Mouse (Mus musculus) liver, embryonic 12.5 days (tissue): ENCODE measurements around the gene Xylt1. TPM values are rescaled to one million over a fixed set of nuclear protein-coding genes. Genes with fewer than 3 reads are reported as not detected.

Experiments used
- ATAC-seq: fragments of 200-750 bp; cut with Nextera tagmentation; 2 replicates; pipeline ENCODE4 v1.8.0; 2017; ENCODE audit warnings: moderate number of reproducible peaks, mild to moderate bottlenecking, moderate library complexity
- H3K27ac ChIP-seq: fragments of 300-500 bp; sonication (generic); 2 replicates; pipeline ENCODE4 v1.5.1; 2016; ENCODE audit warnings: mild to moderate bottlenecking
- H3K27me3 ChIP-seq: fragments of 300-500 bp; sonication (generic); replicated peaks from 2 replicates; pipeline ENCODE4 v1.6.1; 2016; ENCODE audit warnings: mild to moderate bottlenecking, moderate library complexity
- H3K36me3 ChIP-seq: fragments of 300-500 bp; sonication (generic); 2 replicates; pipeline ENCODE4 v1.6.1; 2016; ENCODE audit warnings: mild to moderate bottlenecking, moderate library complexity
- H3K4me1 ChIP-seq: fragments of 300-500 bp; sonication (generic); 2 replicates; pipeline ENCODE4 v1.6.1; 2016
- H3K4me2 ChIP-seq: fragments of 300-500 bp; sonication (generic); 2 replicates; pipeline ENCODE4 v1.6.1; 2016; ENCODE audit warnings: mild to moderate bottlenecking, moderate library complexity
- H3K4me3 ChIP-seq: fragments of 300-500 bp; sonication (generic); 2 replicates; pipeline ENCODE4 v1.5.1; 2016; ENCODE audit warnings: mild to moderate bottlenecking, moderate library complexity
- H3K9ac ChIP-seq: fragments of 300-500 bp; sonication (generic); 2 replicates; pipeline ENCODE4 v1.6.1; 2016; ENCODE audit warnings: mild to moderate bottlenecking, moderate library complexity
- H3K9me3 ChIP-seq: fragments of 300-500 bp; sonication (generic); replicated peaks from 2 replicates; pipeline ENCODE4 v1.6.1; 2016; ENCODE audit warnings: mild to moderate bottlenecking, moderate library complexity
- WGBS: fragments of 180-500 bp; shearing (Covaris S2); methylation state at CpG from one replicate; pipeline ENCODE4 v1.1.7; 2016; ENCODE audit not compliant: insufficient replicate concordance; 5-methylcytosine and 5-hydroxymethylcytosine counted together
- polyA plus RNA-seq: library from polyadenylated mRNA; unstranded; fragments of >200 nt; fragmentation: Nextera tagmentation; extraction: Ambion mirVana; gene quantifications from 2 replicates; pipeline ENCODE4 v1.2.1, GENCODE M21; 2016

Xylt1 gene
- polyA plus RNA-seq, 1 experiment from 2014 or later = 0.58 TPM

DNA sequence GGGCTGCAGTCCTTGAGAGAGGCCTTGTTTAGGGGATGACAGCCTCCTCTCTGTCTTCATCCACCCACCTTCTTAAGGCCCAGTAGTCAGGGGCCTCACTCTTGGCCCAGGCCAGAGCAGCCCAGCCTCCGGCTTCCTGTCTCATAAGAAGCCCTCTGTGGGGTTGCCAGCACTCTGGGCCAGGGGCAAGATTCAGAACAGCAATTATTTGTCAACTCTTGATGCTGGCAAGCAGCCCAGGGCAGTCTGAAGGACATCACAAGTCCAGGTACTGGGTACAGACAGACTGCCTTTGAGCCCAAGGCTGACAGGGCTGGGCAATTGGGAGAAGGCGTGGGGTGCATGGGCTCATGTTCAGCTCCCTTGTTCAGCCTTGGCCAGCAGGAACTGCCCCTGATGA lies 129.3 kb downstream of the Xylt1 start:
- ATAC-seq = no peak

DNA sequence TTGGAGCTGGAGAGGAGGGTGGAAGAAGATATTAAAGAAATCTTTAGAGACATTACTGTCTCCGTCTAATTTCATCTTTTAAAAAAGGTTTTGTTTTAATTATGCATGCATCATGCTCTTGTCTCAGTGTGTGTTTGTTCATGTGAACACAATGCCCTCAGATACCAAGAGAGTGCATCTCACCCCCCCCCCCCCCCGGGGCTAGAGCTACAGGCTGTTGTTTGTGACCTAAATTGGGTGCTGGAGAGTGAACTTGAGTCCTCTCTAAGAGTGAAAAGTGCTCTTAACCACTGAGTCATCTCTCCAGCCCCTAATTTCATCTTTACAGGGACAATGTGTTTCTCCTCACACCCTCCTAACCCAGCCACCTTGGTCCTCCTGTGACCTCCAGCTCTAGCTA lies 131.5 kb downstream of the Xylt1 start:
- H3K36me3 ChIP-seq = no peaks in the 10 kb centered on the region
- H3K27me3 ChIP-seq = no peaks in the 10 kb centered on the region
- WGBS = 60% methylated on average over 2 of the region's 2 CpGs
- H3K27ac ChIP-seq = no peak overlapping the region
- no peak overlapping the region for H3K9ac ChIP-seq
- H3K4me2 ChIP-seq = no peak overlapping the region
- no peak for ATAC-seq
- no peak overlapping the region for H3K4me3 ChIP-seq
- H3K9me3 ChIP-seq = no peaks in the 10 kb centered on the region
- no peaks in the 10 kb centered on the region for H3K4me1 ChIP-seq

More for the DNA sequence above, 129.3 kb downstream of the Xylt1 start:
- no peaks in the 10 kb centered on the region for H3K36me3 ChIP-seq
- WGBS = 73% methylated on average over 2 of the region's 2 CpGs
- no peak overlapping the region for H3K27ac ChIP-seq
- no peaks in the 10 kb centered on the region for H3K9me3 ChIP-seq
- H3K9ac ChIP-seq = no peak overlapping the region
- no peak overlapping the region for H3K4me2 ChIP-seq
- no peaks in the 10 kb centered on the region for H3K27me3 ChIP-seq
- no peaks in the 10 kb centered on the region for H3K4me1 ChIP-seq
- no peak overlapping the region for H3K4me3 ChIP-seq

DNA sequence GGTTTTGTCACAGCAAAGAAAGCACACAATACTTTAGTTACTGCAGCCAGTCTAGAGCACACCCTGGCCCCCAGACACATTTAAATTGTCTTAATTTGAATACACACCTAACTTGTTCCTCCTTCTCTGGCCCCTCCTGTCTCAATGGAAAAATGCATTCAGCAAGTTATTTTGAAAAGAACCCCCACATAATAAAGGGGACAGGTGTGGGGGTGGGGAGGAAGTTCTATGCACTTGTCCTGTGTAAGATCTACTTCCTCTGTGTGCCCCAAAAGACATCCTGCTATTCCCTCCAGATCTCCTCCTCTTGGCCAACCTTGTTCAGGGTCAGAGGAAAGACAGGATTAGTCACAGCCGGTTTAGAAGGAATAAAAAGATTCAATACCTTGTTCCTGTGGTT lies 135.0 kb downstream of the Xylt1 start:
- no peak overlapping the region for H3K9ac ChIP-seq
- no peaks in the 10 kb centered on the region for H3K4me1 ChIP-seq
- no peak for ATAC-seq
- WGBS = 45% methylated on average over 1 of the region's 1 CpGs
- H3K4me2 ChIP-seq = no peak overlapping the region
- H3K27me3 ChIP-seq = no peaks in the 10 kb centered on the region
- H3K36me3 ChIP-seq = no peaks in the 10 kb centered on the region
- no peak overlapping the region for H3K27ac ChIP-seq
- H3K4me3 ChIP-seq = no peak overlapping the region
- no peaks in the 10 kb centered on the region for H3K9me3 ChIP-seq

DNA sequence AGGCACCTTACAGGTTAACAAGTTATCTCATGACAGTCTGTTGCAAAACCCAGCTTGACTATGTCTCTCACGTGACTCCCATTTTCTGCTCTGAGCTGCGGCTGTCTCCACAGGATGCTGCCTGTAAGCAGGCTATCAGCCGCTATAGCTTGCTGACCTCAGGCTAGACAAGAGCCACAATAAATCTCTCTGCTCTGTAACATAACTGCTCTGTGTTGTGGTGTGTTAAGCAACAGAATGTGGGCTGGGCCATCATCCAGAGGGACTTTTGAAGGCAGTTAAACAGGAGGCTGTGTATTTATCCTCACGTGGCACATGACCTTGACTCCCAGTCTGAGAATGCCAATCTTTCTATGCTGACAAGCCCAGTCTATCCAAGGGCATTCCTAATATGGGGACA lies 136.1 kb downstream of the Xylt1 start:
- no peak overlapping the region for H3K4me2 ChIP-seq
- no peaks in the 10 kb centered on the region for H3K9me3 ChIP-seq
- no peaks in the 10 kb centered on the region for H3K4me1 ChIP-seq
- ATAC-seq = no peak
- H3K9ac ChIP-seq = no peak overlapping the region
- no peaks in the 10 kb centered on the region for H3K36me3 ChIP-seq
- no peak overlapping the region for H3K4me3 ChIP-seq
- no peaks in the 10 kb centered on the region for H3K27me3 ChIP-seq
- 50% methylated on average over 4 of the region's 4 CpGs for WGBS
- H3K27ac ChIP-seq = no peak overlapping the region

DNA sequence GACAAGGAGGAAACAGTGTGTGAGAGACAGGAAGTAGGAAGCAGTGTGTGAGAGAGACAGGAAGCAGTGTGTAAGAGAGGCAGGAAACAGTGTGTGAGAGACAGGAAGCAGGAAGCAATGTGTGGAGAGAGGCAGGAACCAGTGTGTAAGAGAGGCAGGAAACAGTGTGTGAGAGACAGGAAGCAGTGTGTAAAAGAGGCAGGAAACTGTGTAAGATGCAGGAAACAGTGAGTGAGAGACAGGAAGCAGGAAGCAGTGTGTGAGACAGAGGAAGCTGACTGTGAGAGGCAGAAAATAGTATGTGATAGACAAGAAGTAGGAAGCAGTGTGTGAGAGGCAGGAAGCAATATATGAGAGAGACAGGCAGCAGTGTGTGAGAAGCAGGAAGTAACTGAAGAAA lies 140.6 kb downstream of the Xylt1 start:
- Histone ChIP-seq H3K9me3 (no peaks in the 10 kb centered on the region), H3K9ac (no peak overlapping the region), H3K36me3 (no peaks in the 10 kb centered on the region), H3K4me3 (no peak overlapping the region), H3K27me3 (no peaks in the 10 kb centered on the region), H3K4me2 (no peak overlapping the region), H3K4me1 (no peaks in the 10 kb centered on the region), H3K27ac (no peak overlapping the region)
- no peak for ATAC-seq

DNA sequence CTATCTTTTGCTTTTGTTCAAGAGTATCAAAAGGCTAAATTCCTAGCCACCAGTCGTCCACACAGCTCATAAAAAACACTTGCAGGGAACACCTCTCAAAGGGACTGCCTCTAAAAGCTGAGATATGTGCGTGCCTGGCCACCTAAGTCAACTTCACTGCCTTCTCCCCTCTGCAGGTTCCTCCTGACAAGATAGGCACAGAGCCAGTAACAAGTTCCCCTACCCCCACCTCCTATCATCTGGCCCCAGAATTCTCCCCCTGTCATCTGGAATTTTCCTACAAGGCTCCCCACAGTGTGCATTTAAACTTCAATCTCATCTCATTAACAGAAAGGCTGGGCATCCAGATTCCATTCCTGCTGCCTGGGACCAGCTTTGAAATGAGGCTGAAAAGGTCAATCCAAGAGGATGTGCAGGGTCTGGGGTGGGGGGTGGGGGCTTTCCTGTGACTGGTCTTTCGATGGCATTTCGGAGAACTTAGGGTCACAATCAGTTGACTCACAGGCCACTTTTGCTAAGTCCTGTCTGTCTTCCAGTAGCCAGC lies 141.4 kb downstream of the Xylt1 start:
- no peak overlapping the region for H3K4me3 ChIP-seq
- no peak overlapping the region for H3K9ac ChIP-seq
- H3K9me3 ChIP-seq = no peaks in the 10 kb centered on the region
- H3K4me1 ChIP-seq = no peaks in the 10 kb centered on the region
- 49% methylated on average over 4 of the region's 4 CpGs for WGBS
- H3K4me2 ChIP-seq = no peak overlapping the region
- H3K27me3 ChIP-seq = no peaks in the 10 kb centered on the region
- H3K36me3 ChIP-seq = no peaks in the 10 kb centered on the region
- no peak overlapping the region for H3K27ac ChIP-seq
- no peak for ATAC-seq

DNA sequence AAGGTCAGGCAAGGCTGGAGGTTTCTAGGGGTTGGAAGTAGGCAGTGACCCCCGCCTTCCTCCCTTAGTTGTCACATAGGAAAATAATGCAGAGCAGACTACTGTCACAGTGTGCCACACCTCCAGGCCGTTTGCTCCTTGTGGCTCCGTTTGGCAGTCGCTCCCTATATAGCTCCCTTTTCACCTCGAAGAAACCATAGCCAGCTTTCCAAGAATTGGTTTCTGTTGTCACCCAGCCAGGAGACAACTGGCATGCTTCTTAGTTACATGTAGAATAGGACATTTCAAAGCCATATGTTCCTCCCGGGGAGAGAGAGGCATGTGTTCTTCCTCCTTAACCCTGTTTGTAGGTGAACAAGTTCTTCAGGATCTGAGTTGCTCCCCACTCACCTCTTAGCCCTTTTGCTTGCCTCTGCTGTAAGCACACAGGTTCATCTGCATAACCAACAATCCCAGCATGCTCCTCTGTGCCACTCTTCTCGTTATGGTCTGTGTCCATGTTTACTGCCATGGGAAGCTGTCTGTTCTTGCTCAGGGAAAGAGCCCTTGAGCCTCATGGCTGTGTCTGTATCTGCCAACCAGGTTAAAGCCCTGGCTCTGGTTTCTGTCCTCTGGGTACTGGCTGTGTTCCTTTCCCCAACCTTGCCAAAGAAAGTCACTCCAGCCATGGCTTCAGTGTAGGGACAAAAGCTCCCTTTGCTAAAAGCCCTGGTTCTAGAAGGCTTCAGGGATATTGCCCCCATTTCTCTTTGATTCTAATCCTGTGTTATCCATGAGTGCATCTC lies 143.8 kb downstream of the Xylt1 start:
- Histone ChIP-seq H3K4me2 (no peak overlapping the region), H3K27ac (no peak overlapping the region), H3K9ac (no peak overlapping the region), H3K4me1 (no peaks in the 10 kb centered on the region), H3K36me3 (no peaks in the 10 kb centered on the region), H3K9me3 (no peaks in the 10 kb centered on the region), H3K4me3 (no peak overlapping the region), H3K27me3 (no peaks in the 10 kb centered on the region)
- no peak for ATAC-seq
- 53% methylated on average over 7 of the region's 7 CpGs for WGBS

DNA sequence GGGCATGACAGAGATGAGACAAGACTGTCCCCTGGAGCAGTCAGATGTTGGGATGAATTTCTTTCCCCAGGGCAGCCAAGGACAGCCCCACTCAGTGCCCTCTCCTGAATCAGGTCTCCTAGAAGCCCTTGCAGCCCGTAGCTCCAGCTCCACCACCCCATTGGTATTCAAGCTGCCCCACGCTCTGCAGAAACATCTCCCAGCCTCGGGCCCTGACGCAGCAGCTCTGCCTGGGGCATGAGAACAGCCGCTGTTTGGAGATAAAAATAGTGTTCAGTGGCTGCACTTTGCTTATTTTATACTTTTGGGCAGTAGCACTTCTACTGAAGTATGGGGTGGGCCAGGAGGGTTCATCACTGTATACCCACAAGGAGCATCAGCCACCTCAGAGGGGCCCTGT lies 144.9 kb downstream of the Xylt1 start:
- H3K4me2 ChIP-seq = no peak overlapping the region
- H3K9me3 ChIP-seq = no peaks in the 10 kb centered on the region
- H3K4me1 ChIP-seq = no peaks in the 10 kb centered on the region
- no peaks in the 10 kb centered on the region for H3K27me3 ChIP-seq
- no peak for ATAC-seq
- H3K27ac ChIP-seq = no peak overlapping the region
- no peaks in the 10 kb centered on the region for H3K36me3 ChIP-seq
- WGBS = 70% methylated on average over 5 of the region's 5 CpGs
- H3K4me3 ChIP-seq = no peak overlapping the region
- no peak overlapping the region for H3K9ac ChIP-seq

DNA sequence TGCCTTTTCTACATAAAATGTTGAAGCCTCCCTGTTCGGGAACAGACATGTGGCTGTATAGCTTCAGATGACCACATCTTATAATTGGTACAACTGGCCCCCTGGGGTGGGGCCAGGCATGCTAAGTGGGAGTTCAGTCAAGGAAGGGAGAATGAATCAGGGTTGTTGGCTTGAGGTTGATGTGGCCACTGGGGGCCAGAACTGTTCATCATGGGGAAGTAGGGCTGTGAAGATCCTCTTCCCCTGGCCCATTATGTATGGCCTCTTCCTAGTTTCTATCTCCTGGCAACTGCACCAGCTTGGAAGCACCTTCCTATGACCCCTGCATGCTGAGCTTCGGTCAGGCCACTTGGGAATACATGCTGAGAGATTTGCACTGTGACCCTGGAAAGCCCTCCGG lies 145.8 kb downstream of the Xylt1 start:
- H3K4me3 ChIP-seq = no peak overlapping the region
- no peaks in the 10 kb centered on the region for H3K27me3 ChIP-seq
- ATAC-seq = no peak
- H3K27ac ChIP-seq = no peak overlapping the region
- H3K4me1 ChIP-seq = no peaks in the 10 kb centered on the region
- H3K9ac ChIP-seq = no peak overlapping the region
- H3K4me2 ChIP-seq = no peak overlapping the region
- no peaks in the 10 kb centered on the region for H3K9me3 ChIP-seq
- WGBS = 71% methylated on average over 3 of the region's 3 CpGs
- H3K36me3 ChIP-seq = no peaks in the 10 kb centered on the region

DNA sequence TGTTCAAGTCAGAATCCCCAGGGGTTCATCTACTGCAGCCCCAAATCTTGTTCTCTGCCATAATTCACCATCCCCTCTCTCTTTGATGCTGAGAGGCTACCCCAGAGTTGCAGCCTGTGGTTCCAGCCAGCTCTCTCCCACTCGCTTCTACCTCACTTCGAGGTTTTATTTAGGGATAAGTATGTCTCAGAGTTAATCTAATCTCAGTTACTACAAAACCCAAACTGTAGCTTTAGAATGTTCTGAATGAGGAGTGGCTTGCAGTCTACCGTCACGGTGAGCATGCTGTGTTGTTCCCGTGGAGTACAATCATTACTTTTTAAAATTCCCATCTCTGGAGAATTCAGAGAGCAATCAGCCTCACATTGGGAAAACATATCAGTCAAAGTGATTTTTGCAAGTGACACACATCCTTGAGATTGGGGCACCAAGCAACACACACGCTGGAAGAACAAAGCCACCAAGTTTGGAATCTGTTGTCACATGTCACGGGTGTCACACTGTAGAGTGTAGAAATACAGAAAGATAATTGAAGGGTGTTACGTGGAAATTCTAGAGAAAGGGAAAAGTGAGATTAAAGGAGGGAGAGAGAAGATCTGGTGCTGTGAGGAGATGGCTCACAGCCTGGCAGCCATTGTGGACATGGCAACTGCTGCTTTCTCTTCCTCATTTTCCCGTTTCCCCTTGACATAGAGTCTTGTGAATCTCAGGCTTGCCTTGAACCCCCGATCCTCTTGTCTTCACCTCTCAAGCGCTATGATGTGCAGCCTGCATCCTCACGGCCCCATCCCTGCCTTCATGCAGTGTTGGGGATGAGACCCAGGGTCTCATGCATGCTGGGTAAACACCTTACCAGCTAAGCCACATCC lies 149.2 kb downstream of the Xylt1 start:
- H3K27me3 ChIP-seq = no peaks in the 10 kb centered on the region
- no peak overlapping the region for H3K27ac ChIP-seq
- no peak overlapping the region for H3K4me3 ChIP-seq
- ATAC-seq = no peak
- no peaks in the 10 kb centered on the region for H3K9me3 ChIP-seq
- no peaks in the 10 kb centered on the region for H3K4me1 ChIP-seq
- H3K9ac ChIP-seq = no peak overlapping the region
- H3K36me3 ChIP-seq = no peaks in the 10 kb centered on the region
- WGBS = 69% methylated on average over 12 of the region's 12 CpGs
- no peak overlapping the region for H3K4me2 ChIP-seq

DNA sequence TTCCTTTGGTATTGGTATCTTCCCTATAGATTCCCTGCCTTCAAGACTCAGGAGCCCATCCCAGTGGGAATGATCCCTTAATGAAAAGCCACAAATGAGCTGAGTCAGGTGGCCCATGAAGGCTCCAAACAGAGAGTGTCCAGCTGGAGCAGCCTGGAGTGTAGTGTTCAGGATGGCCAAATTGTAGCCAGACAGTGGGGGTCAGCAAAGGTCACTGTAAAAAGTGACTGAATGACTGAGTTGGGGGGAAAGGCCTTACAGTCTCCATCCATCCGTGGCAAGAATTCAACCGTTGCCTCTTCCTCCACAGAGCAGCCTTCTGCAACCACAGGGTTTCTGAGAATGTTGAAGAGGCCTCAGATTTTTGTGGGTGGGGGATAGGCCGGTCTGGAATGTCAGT lies 151.9 kb downstream of the Xylt1 start:
- 49% methylated on average over 3 of the region's 3 CpGs for WGBS
- Histone ChIP-seq H3K4me1 (no peaks in the 10 kb centered on the region), H3K27me3 (no peaks in the 10 kb centered on the region), H3K9ac (no peak overlapping the region), H3K9me3 (no peaks in the 10 kb centered on the region), H3K36me3 (no peaks in the 10 kb centered on the region), H3K4me2 (no peak overlapping the region), H3K4me3 (no peak overlapping the region), H3K27ac (no peak overlapping the region)
- ATAC-seq = no peak

DNA sequence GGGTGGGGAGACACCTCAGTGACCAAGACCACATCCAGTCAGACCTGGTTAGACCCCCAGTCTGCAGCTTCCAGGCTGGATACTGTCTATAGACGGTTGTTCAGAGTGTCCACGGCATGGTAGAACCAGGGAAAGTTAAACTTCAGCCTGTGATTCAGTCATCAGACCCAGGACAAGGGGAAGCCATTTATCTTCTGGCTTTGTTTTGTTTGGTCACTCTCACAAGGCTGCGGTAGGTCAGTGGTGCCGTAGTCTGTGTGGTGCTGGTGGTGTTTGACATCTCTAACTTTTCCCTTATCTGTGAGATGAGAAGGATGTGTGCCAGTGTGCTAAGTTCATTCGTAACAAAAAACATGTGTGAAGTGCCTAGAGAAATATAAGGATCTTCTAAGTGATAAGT lies 152.4 kb downstream of the Xylt1 start:
- no peaks in the 10 kb centered on the region for H3K4me1 ChIP-seq
- ATAC-seq = no peak
- 57% methylated on average over 5 of the region's 5 CpGs for WGBS
- H3K36me3 ChIP-seq = no peaks in the 10 kb centered on the region
- H3K4me3 ChIP-seq = no peak overlapping the region
- H3K27ac ChIP-seq = no peak overlapping the region
- H3K9ac ChIP-seq = no peak overlapping the region
- H3K9me3 ChIP-seq = no peaks in the 10 kb centered on the region
- H3K4me2 ChIP-seq = no peak overlapping the region
- no peaks in the 10 kb centered on the region for H3K27me3 ChIP-seq
